Mouse (Mus musculus) yolk sac, embryonic 10.5 days (tissue): ENCODE measurements around the gene Rapgefl1.

ENCODE experiments used
- DNase-seq: peaks from one replicate; pipeline ENCODE4 v3.0.0-alpha.2; 2017; ENCODE audit warnings: low spot score

The Rapgefl1 gene

DNA sequence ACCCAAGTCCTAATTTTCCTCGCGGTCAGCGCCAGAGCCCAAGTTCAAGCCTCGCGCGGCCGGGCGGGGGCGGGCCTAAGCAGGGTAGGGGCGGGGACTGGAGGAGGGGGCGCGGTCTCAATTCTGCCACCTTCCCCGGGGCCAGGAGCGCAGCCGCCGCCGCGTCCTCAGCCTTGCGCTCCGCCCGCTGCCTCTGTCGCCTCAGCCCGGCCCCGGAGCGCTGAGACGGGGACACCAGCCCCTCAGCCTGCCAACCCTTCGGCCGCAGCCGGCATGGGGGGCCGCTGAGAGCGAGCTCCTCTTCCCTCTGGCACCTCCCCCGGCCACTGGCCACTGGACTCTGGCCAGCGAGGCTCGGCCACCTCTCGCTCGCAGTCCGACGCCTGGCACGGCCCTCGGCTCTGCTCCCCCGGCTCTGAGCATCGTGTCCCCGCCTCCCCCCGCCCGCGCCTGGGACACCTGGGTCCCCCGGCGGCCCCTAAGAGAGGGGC is at the start of gene Rapgefl1:
Gene Rapgefl1, plus strand, starts transcription at position 135 of the 491 bp plus-strand sequence.
- peak; percentile 86 for DNase-seq

DNA sequence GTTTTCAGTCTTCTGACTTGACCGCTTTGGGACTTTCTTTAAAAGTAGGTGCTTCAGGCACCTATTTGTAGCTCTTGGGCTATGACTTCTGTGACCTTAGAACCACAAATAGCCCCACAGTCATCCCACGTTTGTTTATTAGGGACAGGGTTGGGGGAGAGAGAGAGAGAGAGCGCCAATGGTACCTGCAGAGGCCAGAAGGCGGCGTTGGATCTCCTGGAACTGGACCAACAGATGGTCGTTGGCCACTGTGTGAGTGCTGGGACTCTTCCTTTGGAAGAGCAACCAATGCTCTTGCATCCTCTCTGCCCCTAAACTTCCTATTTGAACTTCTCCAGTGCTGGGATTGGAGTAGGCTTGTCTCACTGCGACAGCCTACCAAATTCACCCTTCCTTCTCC is 49.4 kb upstream of the Rapgefl1 start:
- DNase-seq: no peak

DNA sequence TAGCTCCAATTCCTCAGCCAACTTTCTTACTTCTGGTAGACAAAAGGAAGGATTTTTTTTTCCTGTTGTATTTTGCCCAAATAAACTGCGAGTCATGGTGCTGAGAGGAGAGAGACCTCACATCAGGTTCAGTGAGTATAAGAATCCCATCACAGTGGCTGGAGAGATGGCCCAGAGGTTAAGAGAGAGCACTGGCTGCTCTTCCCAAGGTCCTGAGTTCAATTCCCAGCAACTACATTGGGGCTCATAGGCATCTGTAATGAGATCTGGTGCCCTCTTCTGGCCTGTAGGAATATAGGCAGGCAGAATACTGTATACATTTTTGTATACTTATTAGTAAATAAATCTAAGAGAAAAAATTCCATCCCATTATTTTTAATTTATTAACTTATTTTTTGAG is 48.9 kb upstream of the Rapgefl1 start:
- no peak for DNase-seq

DNA sequence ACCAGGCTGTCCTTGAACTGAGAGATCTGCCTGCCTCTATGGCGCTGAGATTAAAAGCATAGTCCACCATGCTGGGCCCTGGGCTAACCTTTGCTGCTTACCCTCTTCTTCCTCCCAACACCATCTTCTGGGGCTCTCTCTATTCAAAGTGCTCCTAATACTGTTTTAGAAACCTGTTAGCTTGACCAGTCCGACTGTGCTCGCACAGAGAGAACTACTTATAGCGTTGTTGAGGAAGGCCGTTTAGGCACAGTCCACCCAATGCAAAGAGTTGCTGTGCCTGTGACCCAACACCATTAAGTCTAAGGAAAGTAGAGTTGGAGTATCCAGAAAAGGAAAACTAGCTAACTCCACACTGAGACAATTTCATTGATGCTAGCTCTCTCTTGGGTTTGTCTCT is 48.4 kb upstream of the Rapgefl1 start:
- DNase-seq: no peak

DNA sequence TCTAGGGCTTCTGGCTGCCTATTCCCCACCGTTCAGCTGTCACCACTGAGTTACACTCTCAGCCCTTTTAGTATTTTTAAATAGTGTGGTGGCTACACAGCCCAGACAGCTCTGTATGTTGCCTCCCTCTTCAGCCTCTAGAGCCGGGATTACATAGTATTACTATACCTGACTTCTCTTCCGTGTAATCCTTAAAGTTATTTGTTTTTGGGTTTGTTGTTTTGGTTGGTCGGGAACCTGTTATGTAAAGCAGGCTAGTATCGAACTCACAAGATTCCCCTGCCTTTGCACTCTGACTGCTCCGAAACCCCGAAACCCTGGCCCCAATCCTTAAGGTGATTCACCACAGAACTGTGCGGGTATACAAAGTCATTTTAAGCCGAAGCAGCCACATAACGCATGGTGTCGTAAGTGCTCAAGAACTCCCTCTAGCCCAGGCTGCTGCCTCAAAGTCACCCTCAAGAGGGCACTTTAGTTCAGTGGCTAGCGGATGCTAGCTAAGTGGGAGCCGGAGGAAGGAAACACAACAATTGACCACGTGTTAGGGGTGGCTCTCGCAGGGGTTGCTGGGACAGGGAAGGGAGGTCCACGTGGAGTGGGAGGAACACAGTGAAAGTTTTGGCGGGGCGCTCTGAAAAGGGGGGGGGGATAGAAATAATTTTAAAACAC is 47.9 kb upstream of the Rapgefl1 start:
- DNase-seq: peak; percentile 89

DNA sequence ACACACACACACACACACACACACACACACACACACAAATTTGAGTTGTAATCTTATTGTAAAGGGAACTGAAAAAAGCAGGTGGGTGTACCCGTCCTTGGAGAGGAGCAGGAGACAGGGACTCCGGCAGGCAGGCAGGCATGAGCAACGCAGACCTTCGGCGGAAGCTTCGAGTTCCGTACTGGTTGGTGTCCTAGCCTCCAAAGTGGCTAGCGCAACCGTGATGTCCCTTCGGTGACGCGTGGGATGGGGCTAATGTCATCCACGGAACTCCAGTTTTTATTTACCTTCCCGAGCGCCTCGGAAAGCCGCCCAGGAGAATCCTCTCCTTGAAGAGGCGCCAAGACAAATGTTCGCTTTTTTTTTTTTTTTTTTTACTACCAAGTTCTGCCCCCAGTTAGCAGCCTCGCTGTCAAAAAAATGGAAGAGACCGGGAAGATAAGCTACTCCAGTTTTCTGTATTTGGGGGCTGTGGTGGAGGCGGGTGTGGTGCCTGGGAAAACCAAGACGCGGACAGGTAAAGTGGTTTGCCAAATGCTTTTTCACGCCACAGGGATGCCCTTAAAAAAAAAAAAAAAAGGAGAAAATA is 47.3 kb upstream of the Rapgefl1 start:
- no peak for DNase-seq

DNA sequence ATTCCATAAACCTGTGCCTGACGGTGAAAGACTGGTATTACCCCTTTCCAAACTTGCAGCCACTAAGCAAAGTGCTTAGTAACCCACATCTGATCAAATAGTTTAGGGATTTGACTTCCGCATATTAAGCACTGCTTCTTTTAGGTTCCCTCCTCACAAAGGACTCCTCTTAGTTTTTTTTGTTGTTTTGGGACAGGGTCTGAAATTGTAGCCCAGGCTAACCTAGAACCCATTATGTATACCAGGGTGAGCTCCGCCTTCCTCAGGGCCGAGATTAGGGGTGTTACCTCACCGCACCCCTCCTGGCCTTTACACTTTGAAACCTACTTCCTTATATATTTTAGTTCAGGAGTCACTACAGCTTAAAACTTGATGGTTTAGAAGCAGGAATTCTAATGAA is 46.8 kb upstream of the Rapgefl1 start:
- no peak for DNase-seq

DNA sequence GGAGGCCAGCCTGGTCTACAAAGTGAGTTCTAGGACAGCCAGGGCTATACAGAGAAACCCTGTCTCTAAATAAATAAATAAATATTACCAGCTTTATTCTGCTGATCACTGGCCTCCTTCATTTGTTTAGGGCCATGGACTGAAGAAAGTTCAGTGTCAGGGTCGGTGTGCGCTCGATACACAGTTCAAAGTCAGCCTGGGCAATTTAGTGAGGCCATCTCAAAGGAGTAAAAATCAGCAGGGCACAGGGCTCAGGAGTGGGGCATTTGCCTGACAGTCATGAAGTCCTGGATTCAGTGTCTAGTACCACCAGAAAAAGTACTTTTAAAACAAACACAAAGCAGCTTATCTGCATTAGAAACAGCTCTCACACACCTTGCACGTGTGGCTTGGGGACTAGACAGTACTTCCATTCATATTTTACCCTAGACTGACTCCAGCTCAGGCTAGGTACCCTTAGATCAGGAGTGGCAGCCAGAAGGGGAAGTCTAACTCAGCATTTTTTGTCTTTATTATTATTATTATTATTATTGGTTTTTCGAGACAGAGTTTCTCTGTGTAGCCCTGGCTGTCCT is 45.9 kb upstream of the Rapgefl1 start:
- no peak for DNase-seq

DNA sequence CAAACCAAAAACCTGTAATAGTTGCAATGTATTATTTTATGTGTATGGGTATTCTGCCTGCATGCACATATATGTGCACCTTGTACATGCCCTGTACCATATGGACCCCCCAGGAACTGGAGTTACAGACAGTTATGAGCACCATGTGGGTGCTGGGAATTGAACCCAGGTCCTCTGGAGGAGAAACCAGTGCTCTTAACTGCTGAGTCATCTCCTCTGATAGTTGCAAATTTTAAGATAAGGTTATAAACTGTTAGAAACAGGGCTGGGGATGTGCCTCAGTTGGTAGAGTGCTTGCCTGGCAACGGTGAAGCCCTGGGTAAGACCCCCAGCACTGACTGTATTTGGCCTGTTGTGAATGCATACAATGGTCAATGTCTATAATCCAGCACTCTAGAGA is 45.1 kb upstream of the Rapgefl1 start:
- DNase-seq: no peak

DNA sequence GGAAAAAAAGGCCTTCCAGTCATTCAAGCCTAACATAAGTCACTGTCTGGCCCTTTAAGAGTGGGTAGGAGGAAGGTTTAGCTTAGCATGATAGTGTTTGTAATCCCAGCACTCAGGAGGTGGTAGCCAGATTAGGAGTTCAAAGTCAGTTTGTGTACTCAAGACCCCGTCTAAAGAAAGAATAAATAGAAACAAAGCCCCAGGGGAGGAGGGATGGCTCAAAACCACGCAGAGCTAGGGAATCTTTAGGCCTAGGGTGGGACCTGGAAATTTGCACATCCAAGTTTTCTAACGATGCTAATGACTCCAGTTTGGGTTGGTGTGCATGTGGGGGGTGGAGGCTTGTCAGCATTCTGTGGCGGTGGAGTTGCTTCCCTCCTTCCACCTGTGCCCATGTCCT is 44.5 kb upstream of the Rapgefl1 start:
- no peak for DNase-seq

DNA sequence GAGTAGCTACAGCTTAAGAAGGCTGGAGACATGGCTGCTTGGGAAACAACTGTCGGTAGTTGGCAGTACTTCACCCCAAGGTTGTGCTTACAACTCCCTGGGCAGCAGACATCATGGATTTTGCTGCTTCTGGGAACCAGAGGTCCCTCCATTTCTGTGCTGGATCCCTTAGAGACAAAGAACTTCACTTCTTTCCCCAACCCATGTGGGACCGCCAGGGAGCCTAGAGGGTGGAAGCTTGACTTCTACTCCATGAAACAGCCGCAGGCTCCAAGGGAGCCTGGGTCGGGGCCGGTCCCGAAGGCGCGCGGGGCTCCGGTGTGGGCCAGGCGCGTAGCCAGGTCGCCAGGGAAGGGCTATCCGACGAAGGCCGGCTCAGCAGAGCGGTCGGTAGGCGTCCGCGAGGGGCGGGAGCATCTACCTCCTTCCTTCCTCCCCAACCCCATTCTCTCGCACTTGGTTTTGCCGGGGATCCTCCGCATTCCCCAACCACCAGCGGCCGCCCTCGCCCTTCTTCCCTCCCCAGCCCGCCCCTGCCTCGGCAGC is 42.0 kb upstream of the Rapgefl1 start:
- no peak for DNase-seq

DNA sequence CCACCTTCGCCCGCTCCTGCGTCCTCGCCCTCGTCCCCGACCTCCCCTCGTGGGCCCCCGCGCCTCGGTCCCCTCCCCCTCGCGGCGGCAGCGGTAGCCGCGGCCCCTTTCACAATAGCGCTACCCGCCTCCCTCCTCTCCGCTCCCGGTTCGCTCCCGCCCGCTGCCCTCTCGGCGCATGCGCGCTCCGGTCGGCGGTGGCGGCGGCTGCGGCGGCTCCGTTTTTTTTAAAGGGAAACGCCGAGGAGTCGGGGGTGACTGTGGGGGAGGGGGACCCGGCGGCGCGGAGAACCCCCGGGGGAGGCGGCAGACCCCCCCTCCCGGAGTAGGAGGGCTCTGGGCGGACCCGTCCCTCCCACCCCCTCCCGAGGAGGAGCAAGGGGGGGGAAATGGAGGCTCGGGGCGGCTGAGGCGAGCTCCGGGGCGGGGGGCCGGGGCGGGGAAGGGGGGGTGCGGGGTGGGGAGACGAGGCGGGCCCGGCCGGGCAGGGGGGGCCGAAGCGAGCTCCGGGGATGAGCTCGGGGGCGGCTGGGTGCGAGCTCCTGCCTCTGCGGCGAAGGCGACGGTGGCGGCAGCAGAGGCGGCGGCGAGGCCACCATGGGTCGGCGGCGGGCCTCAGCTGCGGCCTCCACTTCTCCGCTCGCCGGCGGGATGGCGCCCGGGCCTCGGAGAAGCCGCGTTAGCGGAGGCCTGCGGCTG is 41.4 kb upstream of the Rapgefl1 start, which contains the start of gene Msl1:
Gene Msl1, plus strand, starts transcription at position 502 of the 699 bp plus-strand sequence.
- peak; percentile 92 for DNase-seq

DNA sequence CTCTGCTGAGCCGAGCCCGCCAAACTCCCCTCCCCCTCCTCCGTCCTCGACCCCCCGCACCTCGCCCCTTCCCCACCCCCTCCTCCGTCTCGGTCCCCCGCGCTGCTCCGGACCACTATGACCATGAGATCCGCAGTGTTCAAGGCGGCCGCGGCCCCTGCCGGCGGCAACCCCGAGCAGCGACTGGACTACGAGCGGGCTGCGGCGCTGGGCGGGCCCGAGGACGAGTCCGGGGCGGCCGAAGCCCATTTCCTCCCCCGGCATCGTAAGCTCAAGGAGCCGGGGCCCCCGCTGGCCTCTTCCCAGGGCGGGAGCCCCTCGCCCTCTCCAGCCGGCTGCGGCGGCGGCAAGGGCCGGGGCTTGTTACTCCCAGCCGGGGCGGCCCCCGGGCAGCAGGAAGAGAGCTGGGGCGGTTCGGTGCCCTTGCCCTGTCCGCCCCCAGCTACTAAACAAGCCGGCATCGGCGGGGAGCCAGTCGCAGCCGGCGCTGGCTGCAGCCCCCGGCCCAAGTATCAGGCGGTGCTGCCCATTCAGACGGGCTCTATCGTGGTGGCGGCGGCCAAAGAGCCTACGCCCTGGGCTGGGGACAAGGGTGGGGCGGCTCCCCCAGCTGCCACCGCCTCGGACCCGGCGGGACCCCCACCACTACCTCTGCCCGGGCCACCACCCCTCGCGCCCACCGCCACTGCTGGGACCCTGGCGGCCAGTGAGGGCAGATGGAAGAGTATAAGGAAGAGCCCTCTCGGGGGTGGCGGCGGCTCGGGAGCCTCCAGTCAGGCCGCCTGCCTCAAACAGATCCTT is 40.7 kb upstream of the Rapgefl1 start:
- peak; percentile 33 for DNase-seq

DNA sequence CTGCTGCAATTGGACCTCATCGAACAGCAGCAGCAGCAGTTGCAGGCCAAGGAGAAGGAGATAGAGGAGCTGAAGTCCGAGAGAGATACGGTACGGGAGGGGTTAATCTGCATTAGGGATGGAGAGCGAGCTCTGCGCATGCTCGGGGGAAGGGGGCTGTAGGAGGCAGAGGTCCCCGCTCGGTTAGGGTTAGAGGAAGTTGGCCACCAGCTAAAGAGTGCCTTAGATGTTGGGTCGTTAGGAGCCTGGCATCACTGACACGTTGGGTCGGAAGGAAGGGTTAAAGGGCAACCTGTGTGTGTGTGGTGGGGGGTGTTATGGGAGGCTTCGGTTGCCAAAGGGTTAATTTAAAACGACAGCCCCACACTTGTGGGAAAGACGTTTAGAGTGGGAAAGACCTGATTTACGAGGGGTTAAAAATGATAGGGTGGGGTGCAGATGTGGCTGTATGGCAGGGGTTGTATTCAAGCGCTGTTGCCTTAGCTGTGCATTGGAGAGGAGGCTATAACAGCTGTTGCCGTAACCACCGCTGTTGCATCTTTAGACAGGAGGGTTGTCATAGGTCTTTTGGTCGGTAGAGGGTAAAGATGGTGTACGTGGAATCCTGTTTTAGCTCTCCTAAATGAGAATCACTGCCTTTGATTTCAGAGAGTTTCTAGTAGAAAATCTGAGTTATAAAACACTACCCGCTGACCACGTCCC is 39.9 kb upstream of the Rapgefl1 start:
- DNase-seq: peak; percentile 78

DNA sequence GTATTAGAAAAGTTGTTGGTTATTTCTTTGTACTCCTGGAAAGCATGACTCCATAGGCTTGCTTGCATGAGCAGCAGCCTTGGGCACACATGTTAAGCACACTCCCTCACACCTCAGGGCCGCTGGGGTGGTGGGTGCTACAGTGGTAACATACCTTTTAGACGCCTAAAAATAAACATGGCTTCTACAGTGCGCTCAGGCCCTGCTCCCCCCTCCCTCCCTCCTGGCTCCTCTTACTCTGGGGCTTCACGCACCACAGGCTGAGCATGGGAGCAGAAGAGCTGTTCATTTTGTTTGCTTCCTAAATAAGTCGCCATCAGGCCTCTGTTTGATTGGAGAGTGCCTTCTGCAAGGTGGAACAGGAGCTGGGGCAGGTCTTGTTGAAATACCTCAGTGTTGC is 39.3 kb upstream of the Rapgefl1 start:
- DNase-seq: no peak

DNA sequence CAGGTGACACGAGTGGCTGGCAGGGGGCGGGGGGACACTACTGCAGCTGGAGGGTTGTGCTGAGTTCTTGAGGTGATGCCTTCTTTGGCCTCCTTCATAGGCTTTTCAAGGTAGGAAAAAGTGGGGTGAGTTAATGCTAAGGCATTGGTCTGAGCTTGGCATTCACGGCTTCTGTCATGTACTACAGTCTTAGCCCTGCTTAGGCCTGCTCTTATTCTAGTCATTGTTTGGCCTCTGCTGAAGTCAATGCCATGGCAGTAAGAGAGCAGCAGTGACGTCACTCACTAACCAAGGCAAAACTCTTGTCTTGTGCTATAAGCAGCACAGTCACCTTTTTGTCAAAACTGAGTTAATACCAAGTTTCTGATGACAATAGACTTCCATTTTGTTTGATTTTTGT is 38.7 kb upstream of the Rapgefl1 start:
- no peak for DNase-seq

DNA sequence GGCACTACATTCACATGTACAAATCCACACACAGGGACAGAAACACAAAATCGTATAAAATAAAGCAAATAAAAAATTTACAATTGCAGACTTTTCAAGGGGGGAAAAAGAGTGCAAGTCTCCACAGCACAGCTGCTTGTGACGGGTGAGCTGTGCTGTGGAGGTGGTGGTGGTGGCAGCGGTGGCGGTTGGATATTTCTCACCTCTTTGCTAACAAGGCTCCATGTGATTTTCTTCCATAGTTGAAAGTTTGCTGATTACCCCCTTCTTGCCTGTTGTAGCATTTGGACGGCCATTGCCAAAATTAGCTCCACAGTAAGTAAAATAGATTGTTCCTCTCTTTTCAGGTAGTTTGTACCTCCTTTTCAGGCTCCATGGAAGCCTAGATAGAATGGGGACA is 32.0 kb upstream of the Rapgefl1 start, which contains the start of gene Casc3:
Gene Casc3, plus strand, starts transcription at position 301 of the 400 bp plus-strand sequence.
- DNase-seq: no peak

DNA sequence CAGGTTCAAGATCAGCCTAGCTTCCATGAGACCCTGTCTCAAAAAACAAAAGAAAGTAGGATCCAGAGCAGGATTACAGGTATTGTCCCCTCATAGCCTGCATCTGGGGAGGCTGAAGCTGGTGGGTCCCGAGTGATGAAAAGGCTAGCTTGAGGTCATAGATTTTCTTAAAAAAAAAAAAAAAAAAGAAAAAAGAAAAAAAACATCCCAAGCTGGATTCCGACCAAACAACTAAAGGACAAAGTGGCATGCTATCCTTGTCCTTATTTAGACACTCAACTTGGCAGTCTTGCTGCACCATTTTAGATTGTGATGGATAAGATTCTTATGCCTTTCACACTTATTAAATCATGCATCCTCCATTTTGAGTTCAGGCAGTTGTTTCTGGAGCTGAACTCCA is 28.2 kb upstream of the Rapgefl1 start:
- DNase-seq: no peak

DNA sequence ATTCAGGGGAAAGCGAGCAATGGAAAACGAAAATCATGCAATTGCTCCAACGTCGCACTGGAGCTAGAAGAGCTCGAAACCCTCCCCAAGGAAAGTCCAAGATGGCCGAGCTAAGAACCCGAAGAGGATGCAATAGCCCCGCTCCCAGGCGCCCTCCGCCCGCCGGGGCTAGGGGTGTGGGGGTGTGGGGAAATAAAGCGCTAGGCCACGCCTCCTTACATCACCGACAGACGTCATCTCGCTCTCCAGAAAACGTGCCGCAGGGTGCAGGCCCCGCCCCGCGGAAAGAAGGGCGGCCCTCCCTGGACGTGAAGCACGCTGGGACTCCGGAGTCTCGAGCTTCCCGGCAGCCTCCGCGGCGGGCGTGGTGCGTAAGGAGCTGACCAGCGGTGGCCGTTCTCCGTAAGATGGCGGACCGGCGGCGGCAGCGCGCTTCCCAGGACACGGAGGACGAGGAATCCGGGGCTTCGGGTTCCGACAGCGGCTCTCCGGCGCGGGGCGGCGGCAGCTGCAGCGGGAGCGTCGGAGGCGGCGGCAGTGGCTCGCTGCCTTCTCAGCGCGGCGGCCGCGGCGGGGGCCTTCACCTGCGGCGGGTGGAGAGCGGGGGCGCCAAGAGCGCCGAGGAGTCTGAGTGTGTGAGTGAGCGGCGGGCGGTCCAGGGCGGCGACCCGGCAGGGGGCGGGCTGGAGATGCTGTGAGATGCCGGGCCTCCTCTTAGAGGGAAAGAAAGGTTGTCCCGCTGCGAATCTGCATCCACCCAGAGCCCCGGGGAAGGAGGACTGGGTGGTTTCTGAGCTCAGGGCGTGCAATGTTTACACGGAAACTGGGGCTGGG is 26.9 kb upstream of the Rapgefl1 start:
- peak; percentile 99 for DNase-seq

DNA sequence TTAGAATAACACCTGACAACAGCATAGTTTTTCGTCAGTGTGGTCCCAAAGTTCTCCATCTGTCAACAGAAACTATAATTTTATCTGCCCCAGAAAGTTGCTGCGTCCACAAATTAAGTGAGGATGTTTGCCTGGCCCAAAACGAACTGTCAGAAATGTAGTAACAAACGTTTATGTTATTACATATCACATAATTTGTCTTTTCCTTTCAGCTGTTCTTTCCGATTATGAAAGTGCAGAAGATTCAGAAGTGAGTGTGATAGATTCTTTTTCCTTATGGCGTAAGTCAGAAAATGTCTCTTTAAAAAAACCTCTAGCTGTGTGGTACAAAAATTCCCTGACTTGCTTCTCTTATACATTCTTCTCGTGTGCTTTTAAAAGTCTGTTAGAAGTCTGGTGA is 25.9 kb upstream of the Rapgefl1 start:
- no peak for DNase-seq
